Mouse (Mus musculus) bone marrow macrophage, adult 2 months (primary cell): ENCODE data around the gene Gcdh.

Experiments
- CTCF ChIP-seq: IDR thresholded peaks from 2 replicates; pipeline ENCODE4 v1.5.1; 2012; ENCODE audit warnings: low read depth, mild to moderate bottlenecking, low read length, moderate library complexity
- POLR2A ChIP-seq: IDR thresholded peaks from 2 replicates; pipeline ENCODE4 v1.6.1; 2012; ENCODE audit warnings: mild to moderate bottlenecking, low read depth, low read length, borderline replicate concordance

- TF ChIP-seq CTCF (no peak), POLR2A (no peak)
Measured at GRCm38 (mm10) chr8:84910551-84910950, 16.8 kb upstream of the Gcdh start.
